In genomic region chr10:3947346-3947745, GRCm38 (mm10) we compare ENCODE assay signal across 19 mouse cellular contexts. TPM values are rescaled to one million over a fixed set of nuclear protein-coding genes. Genes with fewer than 3 reads are reported as not detected.
DNase-seq lines count a peak whose midpoint lies in the region; ATAC-seq and TF ChIP-seq lines count a peak whose summit lies in the region.
"Had no signal": no experiment of that assay in that cellular context is flagged by ENCODE, and none has a peak within 500 bp of the region (broad histone marks: within the 10 kb centered on the region; RNA-seq: fewer than 3 reads in every experiment).

No protein-coding gene starts in this region.

- no peak overlapping the region for H3K4me2 ChIP-seq in midbrain, embryonic 11.5 days
- H3K4me2 ChIP-seq in midbrain, embryonic 13.5 days (replicated peaks), result no peak overlapping the region
- H3K4me2 ChIP-seq in neural tube, embryonic 15.5 days, result no peak overlapping the region
- H3K4me2 ChIP-seq: embryonic facial prominence, embryonic 12.5 days; forebrain, embryonic 13.5 days; forebrain, embryonic 15.5 days had no signal

- no peaks in the 10 kb centered on the region for H3K27me3 ChIP-seq in midbrain, embryonic 11.5 days (ENCODE audit: control insufficient read depth, insufficient read depth, low read length)
- no peaks in the 10 kb centered on the region for H3K27me3 ChIP-seq in midbrain, embryonic 13.5 days
- no peaks in the 10 kb centered on the region for H3K27me3 ChIP-seq in ES-Bruce4 (ENCODE audit: control insufficient read depth, insufficient read depth, low read length, poor library complexity, severe bottlenecking)
- no peaks in the 10 kb centered on the region for H3K27me3 ChIP-seq in neural tube, embryonic 15.5 days (replicated peaks)
- H3K27me3 ChIP-seq: embryonic facial prominence, embryonic 12.5 days; forebrain, embryonic 13.5 days; forebrain, embryonic 15.5 days had no signal

- H3K4me1 ChIP-seq in midbrain, embryonic 11.5 days (ENCODE audit: control insufficient read depth, insufficient read depth, low read length), result no peaks in the 10 kb centered on the region
- H3K4me1 ChIP-seq in midbrain, embryonic 13.5 days (replicated peaks), result no peaks in the 10 kb centered on the region
- peaks cover 3% of the 10 kb centered on the region for H3K4me1 ChIP-seq in ES-Bruce4 (ENCODE audit: control insufficient read depth, insufficient read depth, low read length)
- H3K4me1 ChIP-seq in neural tube, embryonic 15.5 days, result no peaks in the 10 kb centered on the region
- H3K4me1 ChIP-seq: forebrain, embryonic 13.5 days; forebrain, embryonic 15.5 days had no signal

- no peak for TF ChIP-seq CTCF in ES-Bruce4 (IDR thresholded peaks at IDR 0.05; ENCODE audit: low read depth, low read length)

- no peaks in the 10 kb centered on the region for H3K36me3 ChIP-seq in midbrain, embryonic 11.5 days (ENCODE audit: control insufficient read depth, insufficient read depth, low read length)
- H3K36me3 ChIP-seq in midbrain, embryonic 13.5 days, result no peaks in the 10 kb centered on the region
- peaks cover 8% of the 10 kb centered on the region for H3K36me3 ChIP-seq in ES-Bruce4 (ENCODE audit: control insufficient read depth, insufficient read depth, low read length, poor library complexity, severe bottlenecking)
- no peaks in the 10 kb centered on the region for H3K36me3 ChIP-seq in neural tube, embryonic 15.5 days
- H3K36me3 ChIP-seq: forebrain, embryonic 15.5 days had no signal

- no peak overlapping the region for H3K27ac ChIP-seq in midbrain, embryonic 11.5 days (ENCODE audit: low read depth, low read length)
- no peak overlapping the region for H3K27ac ChIP-seq in midbrain, embryonic 13.5 days
- H3K27ac ChIP-seq in ES-Bruce4 (ENCODE audit: insufficient read depth, low read length), result no peak overlapping the region
- no peak overlapping the region for H3K27ac ChIP-seq in neural tube, embryonic 15.5 days (replicated peaks)
- H3K27ac ChIP-seq: embryonic facial prominence, embryonic 10.5 days; embryonic facial prominence, embryonic 12.5 days; forebrain, embryonic 13.5 days; forebrain, embryonic 15.5 days had no signal

- 96% methylated on average over 7 of the region's 7 CpGs for WGBS in midbrain, embryonic 11.5 days
- WGBS in midbrain, embryonic 13.5 days, result 95% methylated on average over 7 of the region's 7 CpGs
- 94% methylated on average over 7 of the region's 7 CpGs for WGBS in neural tube, embryonic 15.5 days

- H3K9ac ChIP-seq in midbrain, embryonic 11.5 days (ENCODE audit: low read length), result no peak overlapping the region
- H3K9ac ChIP-seq in midbrain, embryonic 13.5 days (replicated peaks), result no peak overlapping the region
- H3K9ac ChIP-seq in ES-Bruce4 (ENCODE audit: low read depth, poor library complexity, severe bottlenecking), result no peak overlapping the region
- H3K9ac ChIP-seq in neural tube, embryonic 15.5 days (replicated peaks), result no peak overlapping the region
- H3K9ac ChIP-seq: embryonic facial prominence, embryonic 12.5 days; forebrain, embryonic 13.5 days; forebrain, embryonic 15.5 days; forebrain, postnatal 0 days had no signal

- ATAC-seq in midbrain, embryonic 11.5 days (ENCODE audit: low FRiP score), result no peak
- no peak for ATAC-seq in midbrain, embryonic 13.5 days
- no peak for ATAC-seq in neural tube, embryonic 15.5 days (ENCODE audit: low FRiP score)
- ATAC-seq: activated CD4-positive, CD25-positive, alpha-beta regulatory T cell, adult 4 months; forebrain, embryonic 13.5 days; forebrain, embryonic 15.5 days; forebrain, postnatal 0 days had no signal

- no peak overlapping the region for H3K4me3 ChIP-seq in midbrain, embryonic 11.5 days (ENCODE audit: low read depth, low read length)
- no peak overlapping the region for H3K4me3 ChIP-seq in midbrain, embryonic 13.5 days (replicated peaks)
- no peak overlapping the region for H3K4me3 ChIP-seq in ES-Bruce4 (ENCODE audit: low read depth, low read length)
- no peak overlapping the region for H3K4me3 ChIP-seq in neural tube, embryonic 15.5 days (replicated peaks)
- H3K4me3 ChIP-seq: embryonic facial prominence, embryonic 10.5 days; embryonic facial prominence, embryonic 12.5 days; forebrain, embryonic 13.5 days; forebrain, embryonic 15.5 days had no signal

- TF ChIP-seq EP300 in ES-Bruce4 (IDR thresholded peaks at IDR 0.05; ENCODE audit: insufficient read depth, low read depth, low read length), result peak; percentile 33; the same call in 1 of the 2 replicates

- peak; percentile 57 for DNase-seq in midbrain, embryonic 11.5 days (ENCODE audit: low spot score, missing footprints)
- no peak for DNase-seq in thymus, postnatal 10 days (ENCODE audit: low spot score in 2 of 2)
- DNase-seq: adrenal gland, adult 8-10 months; adrenal gland, postnatal 14 days; adrenal gland, postnatal 36 days; cerebellum, adult 11-12 months; cerebellum, adult 2 months; cerebellum, adult 9-10 months; cerebellum, postnatal 10 days; cerebellum, postnatal 25 days; forebrain, postnatal 0 days had no signal

- TF ChIP-seq POLR2A in ES-Bruce4 (IDR thresholded peaks at IDR 0.05; ENCODE audit: insufficient read depth, low read length), result no peak

- H3K9me3 ChIP-seq in midbrain, embryonic 11.5 days (ENCODE audit: control insufficient read depth, low read length), result no peaks in the 10 kb centered on the region
- H3K9me3 ChIP-seq in midbrain, embryonic 13.5 days, result no peaks in the 10 kb centered on the region
- H3K9me3 ChIP-seq in ES-Bruce4 (replicated peaks; ENCODE audit: control insufficient read depth, insufficient read depth, low read length, poor library complexity, severe bottlenecking), result no peaks in the 10 kb centered on the region
- H3K9me3 ChIP-seq in neural tube, embryonic 15.5 days (replicated peaks), result no peaks in the 10 kb centered on the region
- H3K9me3 ChIP-seq: embryonic facial prominence, embryonic 10.5 days; embryonic facial prominence, embryonic 12.5 days; forebrain, embryonic 13.5 days; forebrain, embryonic 15.5 days had no signal

RNA-seq across cellular contexts. Expression of gene Mthfd1l, which starts 25.6 kb away (rescaled TPM):
- 15.1 and 15.4 TPM in 2 replicates for polyA plus RNA-seq in midbrain, embryonic 11.5 days (2014; fragmentation: Nextera tagmentation; extraction: Ambion mirVana)
- polyA plus RNA-seq in midbrain, embryonic 13.5 days (2015; fragmentation: Nextera tagmentation; extraction: Ambion mirVana), result 4.6 and 6.6 TPM in 2 replicates
- 48.5 and 53.6 TPM in 2 replicates for polyA plus RNA-seq in ES-Bruce4 (2011; ENCODE audit: insufficient read depth, insufficient read length, low read depth, missing spikeins)
- polyA plus RNA-seq in neural tube, embryonic 15.5 days (2015; fragmentation: Nextera tagmentation; extraction: Ambion mirVana), result 6.7 and 9.9 TPM in 2 replicates
